20 mouse cellular contexts compared by ENCODE assay signal in genomic region chr13:58824752-58825151, GRCm38 (mm10). TPM values are rescaled to one million over a fixed set of nuclear protein-coding genes. Genes with fewer than 3 reads are reported as not detected.
DNase-seq lines count a peak whose midpoint lies in the region; ATAC-seq and TF ChIP-seq lines count a peak whose summit lies in the region.
"Had no signal": no experiment of that assay in that cellular context is flagged by ENCODE, and none has a peak within 500 bp of the region (broad histone marks: within the 10 kb centered on the region; RNA-seq: fewer than 3 reads in every experiment).

No protein-coding gene starts in this region.

- H3K9ac ChIP-seq in forebrain, embryonic 15.5 days (replicated peaks): no peak overlapping the region
- no peak overlapping the region for H3K9ac ChIP-seq in forebrain, embryonic 13.5 days
- H3K9ac ChIP-seq: embryonic facial prominence, embryonic 13.5 days; forebrain, embryonic 12.5 days; heart, embryonic 13.5 days; hindbrain, embryonic 13.5 days; intestine, embryonic 15.5 days had no signal

- H3K36me3 ChIP-seq in forebrain, embryonic 15.5 days: no peaks in the 10 kb centered on the region
- H3K36me3 ChIP-seq in forebrain, embryonic 13.5 days (ENCODE audit: poor library complexity, severe bottlenecking): peaks cover 22% of the 10 kb centered on the region; the same call in 1 of the 2 replicates
- H3K36me3 ChIP-seq: embryonic facial prominence, embryonic 13.5 days; G1E; heart, embryonic 13.5 days; intestine, embryonic 15.5 days had no signal

- H3K4me2 ChIP-seq in forebrain, embryonic 15.5 days (replicated peaks): no peak overlapping the region
- H3K4me2 ChIP-seq in forebrain, embryonic 13.5 days: no peak overlapping the region
- H3K4me2 ChIP-seq: embryonic facial prominence, embryonic 13.5 days; forebrain, embryonic 12.5 days; heart, embryonic 13.5 days; hindbrain, embryonic 13.5 days; intestine, embryonic 15.5 days had no signal

- no peak for TF ChIP-seq CTCF in layer of hippocampus, adult 2 months (conservative IDR thresholded peaks at IDR 0.05)

- DNase-seq in cerebellum, adult 11 months: peak; percentile 46
- DNase-seq in layer of hippocampus, adult 2 months (ENCODE audit: low spot score in 2 of 2): no peak
- DNase-seq in layer of hippocampus, adult 11-12 months (ENCODE audit: low spot score): no peak
- peak; percentile 66 for DNase-seq in cerebellum, adult 9-10 months
- peak; percentile 55 to 79 for DNase-seq in cerebellum, postnatal 25 days
- DNase-seq: adrenal gland, postnatal 10 days; B cell, adult 2 months; gastrocnemius, postnatal 36 days; heart, postnatal 4 days; kidney, adult 18-20 months had no signal

- H3K27ac ChIP-seq in layer of hippocampus, adult 2 months: peak overlapping the region; percentile 32; the same call in 1 of the 2 replicates
- H3K27ac ChIP-seq in forebrain, embryonic 15.5 days (replicated peaks): no peak overlapping the region
- H3K27ac ChIP-seq in forebrain, embryonic 13.5 days: no peak overlapping the region
- H3K27ac ChIP-seq: embryonic facial prominence, embryonic 13.5 days; forebrain, embryonic 12.5 days; heart, embryonic 13.5 days; hindbrain, embryonic 13.5 days; intestine, embryonic 15.5 days had no signal

- no peak for ATAC-seq in cerebellum, adult (ENCODE audit: insufficient number of reproducible peaks, low FRiP score, low TSS enrichment)
- no peak for ATAC-seq in forebrain, embryonic 15.5 days (replicated peaks)
- no peak for ATAC-seq in forebrain, embryonic 13.5 days
- ATAC-seq: CD4-positive, CD25-positive, alpha-beta regulatory T cell, adult 4 months; intestine, embryonic 15.5 days had no signal

- H3K4me3 ChIP-seq in layer of hippocampus, adult 2 months: no peak overlapping the region
- H3K4me3 ChIP-seq in forebrain, embryonic 15.5 days: no peak overlapping the region
- no peak overlapping the region for H3K4me3 ChIP-seq in forebrain, embryonic 13.5 days
- H3K4me3 ChIP-seq: embryonic facial prominence, embryonic 13.5 days; forebrain, embryonic 12.5 days; heart, embryonic 13.5 days; hindbrain, embryonic 13.5 days; intestine, embryonic 15.5 days had no signal

- 72% methylated on average over 7 of the region's 7 CpGs for WGBS in forebrain, embryonic 15.5 days
- WGBS in forebrain, embryonic 13.5 days: 76% methylated on average over 7 of the region's 7 CpGs

- no peaks in the 10 kb centered on the region for H3K27me3 ChIP-seq in forebrain, embryonic 15.5 days
- H3K27me3 ChIP-seq in forebrain, embryonic 13.5 days: no peaks in the 10 kb centered on the region
- H3K27me3 ChIP-seq: embryonic facial prominence, embryonic 13.5 days; forebrain, embryonic 12.5 days; heart, embryonic 13.5 days; hindbrain, embryonic 13.5 days; intestine, embryonic 15.5 days had no signal

- peaks cover 12% of the 10 kb centered on the region for H3K4me1 ChIP-seq in forebrain, embryonic 15.5 days
- H3K4me1 ChIP-seq in forebrain, embryonic 13.5 days: peaks cover 18% of the 10 kb centered on the region
- H3K4me1 ChIP-seq: embryonic facial prominence, embryonic 13.5 days; heart, embryonic 13.5 days; intestine, embryonic 15.5 days had no signal

- H3K9me3 ChIP-seq in forebrain, embryonic 15.5 days: no peaks in the 10 kb centered on the region
- H3K9me3 ChIP-seq in forebrain, embryonic 13.5 days (replicated peaks): peaks cover 5% of the 10 kb centered on the region; the same call in 1 of the 2 replicates
- H3K9me3 ChIP-seq: forebrain, embryonic 12.5 days; heart, embryonic 13.5 days; intestine, embryonic 15.5 days had no signal

RNA-seq across cellular contexts. Expression of gene Ntrk2, which starts 18.4 kb away (rescaled TPM):
- 100 to 1,000 TPM; 313 to 329 TPM for total RNA-seq in layer of hippocampus, adult 2 months (2021)
- polyA plus RNA-seq in forebrain, embryonic 15.5 days (2015; fragmentation: Nextera tagmentation; extraction: Ambion mirVana): 87.4 and 97.0 TPM in 2 replicates
- 51.4 and 60.2 TPM in 2 replicates for polyA plus RNA-seq in forebrain, embryonic 13.5 days (2015; fragmentation: Nextera tagmentation; extraction: Ambion mirVana)
- polyA plus RNA-seq: CD4-positive, CD25-positive, alpha-beta regulatory T cell, adult 4 months; G1E had no signal

Comparison
In these comparisons a context has a peak if more than half of its experiments do, and no peak if none do; other contexts are left out.
1. DNase-seq: peak in cerebellum, adult 11 months (single experiment), cerebellum, adult 9-10 months (single experiment) and cerebellum, postnatal 25 days (2 of 2); none in layer of hippocampus, adult 2 months (0 of 2) and layer of hippocampus, adult 11-12 months (single experiment).